Mouse (Mus musculus) thymus, postnatal 25 days (tissue): ENCODE results near the gene Plxdc1.
"Not testable (repeated sequence)": the region's sequence is repeated elsewhere in the genome, so short reads cannot be mapped to it uniquely, and the experiment has no call there.

Source experiments
- DNase-seq: peaks from one replicate; pipeline ENCODE4 v3.0.0; 2022

Gene Plxdc1

GRCm38 (mm10) chr11:97953939-97954275 lies 32.3 kb downstream of the Plxdc1 start:
- no peak for DNase-seq

GRCm38 (mm10) chr11:97953179-97953938 lies 32.9 kb downstream of the Plxdc1 start:
- DNase-seq = no peak

GRCm38 (mm10) chr11:97952367-97953006 lies 33.8 kb downstream of the Plxdc1 start:
- no peak for DNase-seq

GRCm38 (mm10) chr11:97949703-97950475 lies 36.4 kb downstream of the Plxdc1 start:
- no peak for DNase-seq

GRCm38 (mm10) chr11:97947426-97947825 lies 38.8 kb downstream of the Plxdc1 start:
- peak; percentile 52 for DNase-seq

- DNase-seq = not testable (repeated sequence)
Observed at GRCm38 (mm10) chr11:97945738-97946289, 40.4 kb downstream of the Plxdc1 start.

GRCm38 (mm10) chr11:97945031-97945430 lies 41.2 kb downstream of the Plxdc1 start:
- no peak for DNase-seq

GRCm38 (mm10) chr11:97943256-97943655 lies 43.0 kb downstream of the Plxdc1 start:
- no peak for DNase-seq

GRCm38 (mm10) chr11:97942420-97943111 lies 43.7 kb downstream of the Plxdc1 start:
- no peak for DNase-seq

GRCm38 (mm10) chr11:97937469-97938105 lies 48.7 kb downstream of the Plxdc1 start:
- no peak for DNase-seq

GRCm38 (mm10) chr11:97936758-97937157 lies 49.5 kb downstream of the Plxdc1 start:
- peak; percentile 83 for DNase-seq

- DNase-seq = no peak
Observed at GRCm38 (mm10) chr11:97935913-97936575, 50.2 kb downstream of the Plxdc1 start.

- no peak for DNase-seq
Observed at GRCm38 (mm10) chr11:97933553-97933952, 52.7 kb downstream of the Plxdc1 start.

- DNase-seq = no peak
Observed at GRCm38 (mm10) chr11:97928905-97929304, 57.3 kb downstream of the Plxdc1 start.

- DNase-seq = no peak
Observed at GRCm38 (mm10) chr11:97924217-97924616, 62.0 kb downstream of the Plxdc1 start.

GRCm38 (mm10) chr11:97923639-97924038 lies 62.6 kb downstream of the Plxdc1 start:
- no peak for DNase-seq

GRCm38 (mm10) chr11:97915974-97916503 lies 70.2 kb downstream of the Plxdc1 start:
- no peak for DNase-seq

- no peak for DNase-seq
Observed at GRCm38 (mm10) chr11:97915471-97915870, 70.8 kb downstream of the Plxdc1 start.

GRCm38 (mm10) chr11:97913111-97913510 lies 73.1 kb downstream of the Plxdc1 start:
- DNase-seq = no peak

- DNase-seq = no peak
Observed at GRCm38 (mm10) chr11:97908634-97909348, 77.5 kb downstream of the Plxdc1 start.

GRCm38 (mm10) chr11:97907935-97908334 lies 78.3 kb downstream of the Plxdc1 start:
- DNase-seq = no peak
